Mouse (Mus musculus): ENCODE data around the gene Smim15. TPM values are rescaled to one million over a fixed set of nuclear protein-coding genes. Genes with fewer than 3 reads are reported as not detected.

Gene Smim15
- polyA plus RNA-seq, 1 experiment from 2014 or later, result 50.6 TPM

Other genes with a start within 250 kb of the Smim15 start
- gene Ndufaf2, start 114.2 kb downstream of the Smim15 start, polyA plus RNA-seq (2015; fragmentation: Nextera tagmentation; extraction: Ambion mirVana), result 51.4 and 55.7 TPM in 2 replicates
- gene Ercc8, start 114.3 kb downstream of the Smim15 start, polyA plus RNA-seq (2015; fragmentation: Nextera tagmentation; extraction: Ambion mirVana), result 13.7 and 13.9 TPM in 2 replicates
- gene Elovl7, start 170.0 kb downstream of the Smim15 start, polyA plus RNA-seq (2015; fragmentation: Nextera tagmentation; extraction: Ambion mirVana), result 17.9 and 22.0 TPM in 2 replicates